Mouse (Mus musculus): ENCODE measurements around the gene Irx3.

The Irx3 gene

GRCm38 (mm10) chr8:91801839-91802238 lies at the start of gene Irx3:
Gene Irx3 (minus strand): TSS chr8:91802067.
- peak; percentile 89 to 96 for DNase-seq

- peak; percentile 38 to 58 for DNase-seq
These were observed 49.5 kb upstream of the Irx3 start for GRCm38 (mm10) chr8:91851359-91851758.

GRCm38 (mm10) chr8:91849984-91850383 lies 48.1 kb upstream of the Irx3 start:
- no peak for DNase-seq

GRCm38 (mm10) chr8:91849529-91849928 lies 47.7 kb upstream of the Irx3 start:
- DNase-seq = peak; percentile 22 to 64

DNA sequence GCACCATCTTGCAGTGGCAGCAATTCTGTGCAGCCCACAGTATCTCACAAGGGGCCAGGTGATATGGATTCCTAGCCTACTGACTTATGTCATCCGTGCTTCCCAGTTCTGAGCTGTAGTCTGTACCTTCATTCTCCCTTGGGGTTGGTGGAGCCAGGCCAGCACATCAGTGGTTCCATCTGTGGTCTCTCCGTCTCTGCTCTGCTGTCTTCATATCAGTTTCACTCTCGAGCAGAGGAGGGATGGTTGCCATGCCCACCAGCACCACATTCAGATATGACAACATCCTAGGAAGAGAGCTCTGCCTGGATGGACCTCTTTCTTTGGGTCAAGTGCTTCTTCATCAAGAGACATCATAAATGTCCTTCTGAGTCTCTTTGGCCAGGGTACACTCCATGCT lies 43.8 kb upstream of the Irx3 start:
- no peak for DNase-seq

DNA sequence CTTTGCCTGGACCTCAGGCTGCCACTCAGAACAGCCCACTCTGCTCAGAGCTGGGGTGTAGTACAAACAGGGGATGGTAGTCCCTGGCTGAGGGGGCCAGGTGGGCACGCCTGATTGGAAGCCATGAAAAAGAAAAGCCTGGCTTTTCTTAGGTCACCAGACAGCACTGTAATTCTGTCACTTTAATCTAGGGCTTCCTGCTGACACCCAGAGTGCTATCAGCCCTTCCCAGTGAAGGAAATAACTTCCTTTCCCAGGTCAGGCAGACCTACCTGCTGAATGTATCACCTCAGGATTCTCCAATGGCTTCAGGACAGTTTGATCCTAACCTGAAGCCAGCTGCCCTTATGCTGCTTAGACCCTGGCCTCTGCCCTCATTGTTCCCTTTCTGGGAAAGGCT lies 35.3 kb upstream of the Irx3 start:
- DNase-seq = no peak

- no peak for DNase-seq
These were observed 34.8 kb upstream of the Irx3 start for GRCm38 (mm10) chr8:91836685-91837084.

DNA sequence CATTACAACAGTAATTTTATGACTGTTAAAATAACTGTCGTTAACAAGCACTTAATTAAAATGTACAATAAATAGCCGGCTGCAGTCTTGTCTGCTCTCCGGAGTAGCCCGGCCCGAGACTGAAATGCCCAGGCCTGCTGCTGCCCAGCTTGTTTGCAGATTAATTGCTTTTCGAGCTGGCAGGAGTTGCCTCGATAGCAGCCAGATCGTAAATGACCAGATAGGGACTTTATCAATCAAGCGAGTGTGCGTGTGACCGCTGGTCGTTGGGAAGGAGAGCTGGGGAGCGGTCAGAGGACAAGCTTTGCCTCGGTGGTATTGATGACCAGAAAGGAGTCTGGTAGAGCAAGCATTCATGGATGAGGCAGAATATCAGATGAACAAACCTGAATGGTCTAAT lies 25.8 kb upstream of the Irx3 start:
- no peak for DNase-seq

- no peak for DNase-seq
These were observed 25.3 kb upstream of the Irx3 start for GRCm38 (mm10) chr8:91827192-91827591.

- DNase-seq = no peak
These were observed 21.5 kb upstream of the Irx3 start for GRCm38 (mm10) chr8:91823357-91823756.

- peak; percentile 51 to 66 for DNase-seq
These were observed 20.9 kb upstream of the Irx3 start for GRCm38 (mm10) chr8:91822746-91823145.

DNA sequence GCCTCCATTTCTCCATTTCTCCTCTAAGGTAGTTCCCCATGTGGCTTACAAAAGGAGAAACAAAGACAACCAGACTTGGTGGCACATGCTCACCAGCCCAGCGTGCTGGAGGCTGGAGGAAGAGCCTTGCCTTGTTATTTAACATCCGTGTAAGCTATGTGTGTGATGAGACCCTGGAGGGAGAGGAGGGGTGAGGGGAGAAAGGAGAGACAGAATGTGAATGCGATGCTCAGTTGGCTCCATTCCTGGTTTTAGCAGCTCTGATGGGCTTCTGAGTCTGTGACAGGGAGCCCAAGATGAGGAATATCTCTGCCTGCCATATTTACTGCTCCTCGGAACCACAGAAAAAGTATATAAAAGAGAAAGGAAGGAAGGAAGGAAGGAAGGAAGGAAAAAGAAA lies 20.1 kb upstream of the Irx3 start:
- DNase-seq = no peak

GRCm38 (mm10) chr8:91819778-91820177 lies 17.9 kb upstream of the Irx3 start:
- DNase-seq = no peak

GRCm38 (mm10) chr8:91818784-91819183 lies 16.9 kb upstream of the Irx3 start:
- DNase-seq = peak; percentile 78 to 92

DNA sequence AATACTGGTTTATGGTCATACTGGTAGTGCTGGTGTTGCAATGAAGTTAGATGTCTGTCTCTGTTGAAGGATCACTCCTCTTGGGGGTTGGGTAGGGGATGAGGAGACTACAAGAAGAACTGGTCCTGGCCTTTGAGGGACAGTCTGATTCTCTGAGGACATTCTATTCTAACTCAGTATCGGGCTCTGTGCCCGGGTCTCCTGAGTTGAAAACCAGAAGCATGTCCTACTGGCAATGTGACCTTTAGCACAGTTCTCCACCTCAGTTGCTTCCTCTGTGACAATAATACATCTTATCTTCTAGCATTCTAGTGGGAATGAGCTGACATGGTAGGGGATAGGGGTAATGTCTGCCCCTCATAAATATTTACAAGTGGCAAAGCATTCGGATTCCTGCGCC lies 12.2 kb upstream of the Irx3 start:
- no peak for DNase-seq

GRCm38 (mm10) chr8:91806720-91807241 lies 4.9 kb upstream of the Irx3 start:
- DNase-seq = peak; percentile 36 to 77

DNA sequence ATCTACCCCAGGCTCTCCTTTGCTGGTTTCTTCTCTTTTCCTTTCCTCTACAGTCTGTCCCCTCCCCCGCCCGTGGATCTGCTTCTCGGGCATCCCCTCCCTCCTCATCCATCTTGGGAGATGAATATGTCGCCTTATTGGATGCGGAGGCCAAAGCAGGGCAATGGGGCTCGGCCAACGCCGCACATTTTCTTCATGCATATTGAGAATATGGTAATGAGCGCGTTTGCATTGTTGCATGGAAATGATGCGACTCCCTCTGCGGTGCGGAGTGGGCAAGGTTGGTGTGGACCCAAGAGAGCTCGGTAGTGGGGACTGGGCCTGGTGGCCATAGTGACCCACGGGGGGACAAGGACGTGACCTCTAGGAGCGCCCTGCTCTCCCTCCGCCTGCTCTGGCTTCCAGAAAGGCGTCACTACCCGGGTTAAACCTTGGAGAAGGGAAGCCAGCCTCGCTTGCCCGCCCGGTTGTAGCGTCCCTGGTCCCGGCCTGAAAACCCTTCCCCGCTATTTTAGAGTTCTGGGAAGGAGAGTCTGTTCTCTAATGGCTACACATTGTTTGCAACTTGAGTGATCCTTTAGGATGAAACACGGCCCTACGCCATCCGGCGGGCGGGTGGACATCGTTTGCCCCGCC lies 4.3 kb upstream of the Irx3 start:
- peak in 1 of 2 experiments; percentile 9 for DNase-seq

- DNase-seq = peak; percentile 28 to 51
These were observed 3.4 kb upstream of the Irx3 start for GRCm38 (mm10) chr8:91805254-91805671.

- peak; percentile 53 to 80 for DNase-seq
These were observed 2.8 kb upstream of the Irx3 start for GRCm38 (mm10) chr8:91804403-91805253.

GRCm38 (mm10) chr8:91803515-91804402 lies 1.9 kb upstream of the Irx3 start:
- no peak for DNase-seq

- DNase-seq = peak; percentile 5 to 45
These were observed 795 bp upstream of the Irx3 start for GRCm38 (mm10) chr8:91802401-91803322.
